Mouse (Mus musculus) E14TG2a.4 (cell line): Measurements from ENCODE around the gene Nucb1.

Experiments
- H3K27me3 ChIP-seq: 2 replicates; pipeline ENCODE4 v1.6.1; 2014; ENCODE audit warnings: low read length, control low read depth; ENCODE audit not compliant: insufficient read depth
- H3K36me3 ChIP-seq: 2 replicates; pipeline ENCODE4 v1.6.1; 2014; ENCODE audit warnings: low read length, control low read depth; ENCODE audit not compliant: insufficient read depth
- H3K4me1 ChIP-seq: replicated peaks from 2 replicates; pipeline ENCODE4 v1.6.1; 2014; ENCODE audit warnings: low read depth, low read length, control low read depth
- H3K4me3 ChIP-seq: replicated peaks from 2 replicates; pipeline ENCODE4 v1.5.1; 2014; ENCODE audit warnings: mild to moderate bottlenecking, low read length
- H3K9me3 ChIP-seq: 2 replicates; pipeline ENCODE4 v1.6.1; 2014; ENCODE audit warnings: low read length, control low read depth
- CTCF ChIP-seq: conservative IDR thresholded peaks from 2 replicates; pipeline ENCODE4 v1.5.1; 2014; ENCODE audit warnings: low read length
- NANOG ChIP-seq: IDR thresholded peaks from 2 replicates; pipeline ENCODE4 v1.6.1; 2014; ENCODE audit warnings: borderline replicate concordance, low read length, mixed read lengths
- POU5F1 ChIP-seq: IDR thresholded peaks from 2 replicates; pipeline ENCODE4 v1.6.1; 2014; ENCODE audit warnings: low read length, borderline replicate concordance

Nucb1 gene

GRCm38 (mm10) chr7:45456721-45457203 lies 53.4 kb downstream of the Nucb1 start:
- no peak for TF ChIP-seq NANOG
- no peak for TF ChIP-seq CTCF
- no peak for TF ChIP-seq POU5F1
- H3K36me3 ChIP-seq: peaks cover 80% of the 10 kb centered on the region
- no peaks in the 10 kb centered on the region for H3K9me3 ChIP-seq
- H3K27me3 ChIP-seq: no peaks in the 10 kb centered on the region
- H3K4me1 ChIP-seq: peaks cover 53% of the 10 kb centered on the region
- peak overlapping the region; percentile 96 for H3K4me3 ChIP-seq

- TF ChIP-seq NANOG (no peak), POU5F1 (no peak), CTCF (no peak)
- Histone ChIP-seq H3K4me3 (0 out of 2 replicates have a peak overlapping the region, but pooled peaks have one; percentile 13), H3K9me3 (no peaks in the 10 kb centered on the region), H3K4me1 (peaks cover 54% of the 10 kb centered on the region), H3K27me3 (no peaks in the 10 kb centered on the region), H3K36me3 (peaks cover 80% of the 10 kb centered on the region)
These were observed 54.1 kb downstream of the Nucb1 start for GRCm38 (mm10) chr7:45455932-45456696.

GRCm38 (mm10) chr7:45454971-45455370 lies 55.2 kb downstream of the Nucb1 start:
- Histone ChIP-seq H3K4me1 (peaks cover 49% of the 10 kb centered on the region), H3K9me3 (no peaks in the 10 kb centered on the region), H3K4me3 (peak overlapping the region; percentile 65), H3K27me3 (no peaks in the 10 kb centered on the region), H3K36me3 (peaks cover 75% of the 10 kb centered on the region)
- TF ChIP-seq CTCF (no peak), NANOG (no peak), POU5F1 (no peak)

GRCm38 (mm10) chr7:45451344-45451982 lies 58.7 kb downstream of the Nucb1 start:
- Histone ChIP-seq H3K27me3 (no peaks in the 10 kb centered on the region), H3K9me3 (no peaks in the 10 kb centered on the region)

GRCm38 (mm10) chr7:45449974-45450373 lies 60.2 kb downstream of the Nucb1 start:
- Histone ChIP-seq H3K9me3 (no peaks in the 10 kb centered on the region), H3K27me3 (no peaks in the 10 kb centered on the region), H3K4me1 (peaks cover 59% of the 10 kb centered on the region), H3K36me3 (peaks cover 65% of the 10 kb centered on the region), H3K4me3 (no peak overlapping the region)
- no peak for TF ChIP-seq NANOG
- TF ChIP-seq POU5F1: no peak
- TF ChIP-seq CTCF: no peak

More at GRCm38 (mm10) chr7:45451344-45451982, 58.7 kb downstream of the Nucb1 start:
- Histone ChIP-seq H3K4me1 (peaks cover 70% of the 10 kb centered on the region), H3K4me3 (peak overlapping the region; percentile 57), H3K36me3 (peaks cover 65% of the 10 kb centered on the region)
- TF ChIP-seq CTCF (peak; percentile 95), NANOG (no peak)

GRCm38 (mm10) chr7:45447325-45447990 lies 62.7 kb downstream of the Nucb1 start:
- H3K36me3 ChIP-seq: peaks cover 69% of the 10 kb centered on the region
- peaks cover 74% of the 10 kb centered on the region for H3K4me1 ChIP-seq
- H3K9me3 ChIP-seq: no peaks in the 10 kb centered on the region
- no peaks in the 10 kb centered on the region for H3K27me3 ChIP-seq
- H3K4me3 ChIP-seq: peak overlapping the region; percentile 50
- TF ChIP-seq POU5F1 (no peak), NANOG (no peak), CTCF (peak; percentile 39)

- TF ChIP-seq CTCF (no peak), NANOG (no peak), POU5F1 (no peak)
- H3K36me3 ChIP-seq: peaks cover 65% of the 10 kb centered on the region
These were observed 63.6 kb downstream of the Nucb1 start for GRCm38 (mm10) chr7:45446589-45446988.

More at GRCm38 (mm10) chr7:45446589-45446988, 63.6 kb downstream of the Nucb1 start:
- Histone ChIP-seq H3K4me1 (peaks cover 70% of the 10 kb centered on the region), H3K4me3 (no peak overlapping the region), H3K27me3 (no peaks in the 10 kb centered on the region), H3K9me3 (no peaks in the 10 kb centered on the region)
